Mouse (Mus musculus): ENCODE measurements around the gene BC016579. TPM values are rescaled to one million over a fixed set of nuclear protein-coding genes. Genes with fewer than 3 reads are reported as not detected.
A peak's percentile ranks its signal among the peaks of the same experiment; 100 is the strongest.

Gene BC016579
- polyA plus RNA-seq, 1 experiment from 2014 or later: not detected

DNA sequence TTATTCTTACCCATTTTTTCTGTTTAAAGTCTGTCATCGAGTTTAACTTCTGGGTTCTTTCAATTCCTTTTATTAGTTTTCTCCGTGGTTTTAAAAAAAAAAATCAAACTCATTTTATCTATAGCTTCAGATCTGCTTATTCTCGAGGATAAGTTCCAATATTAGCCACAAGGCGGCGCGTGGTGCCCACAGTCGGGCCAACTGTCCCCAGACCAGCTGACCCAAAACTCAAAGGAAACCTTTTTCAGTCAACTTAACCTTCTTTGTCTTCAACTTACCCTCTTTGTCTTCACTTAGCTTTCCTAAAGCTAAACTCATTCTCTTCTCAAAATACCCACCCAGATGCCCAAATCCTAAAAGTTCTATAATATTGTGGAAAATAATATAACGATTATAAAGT lies 30.9 kb upstream of the BC016579 start:
- H3K9ac ChIP-seq (ENCODE audit: low read depth, low read length): no peak overlapping the region
- 0 out of 2 replicates have a peak, but pooled peaks have one; percentile 47 for ATAC-seq
- H3K36me3 ChIP-seq (ENCODE audit: control insufficient read depth, insufficient read depth, low read length): no peaks in the 10 kb centered on the region
- H3K4me1 ChIP-seq (ENCODE audit: control insufficient read depth, insufficient read depth, low read length): no peaks in the 10 kb centered on the region
- no peaks in the 10 kb centered on the region for H3K9me3 ChIP-seq (replicated peaks; ENCODE audit: control insufficient read depth, low read length, poor library complexity, severe bottlenecking)
- no peaks in the 10 kb centered on the region for H3K27me3 ChIP-seq (ENCODE audit: control insufficient read depth, insufficient read depth, low read depth, low read length)
- WGBS: 12% methylated on average over 8 of the region's 8 CpGs
- H3K27ac ChIP-seq (ENCODE audit: low read length): no peak overlapping the region
- no peak overlapping the region for H3K4me2 ChIP-seq (ENCODE audit: low read length)
- H3K4me3 ChIP-seq (ENCODE audit: low read depth, low read length): no peak overlapping the region

DNA sequence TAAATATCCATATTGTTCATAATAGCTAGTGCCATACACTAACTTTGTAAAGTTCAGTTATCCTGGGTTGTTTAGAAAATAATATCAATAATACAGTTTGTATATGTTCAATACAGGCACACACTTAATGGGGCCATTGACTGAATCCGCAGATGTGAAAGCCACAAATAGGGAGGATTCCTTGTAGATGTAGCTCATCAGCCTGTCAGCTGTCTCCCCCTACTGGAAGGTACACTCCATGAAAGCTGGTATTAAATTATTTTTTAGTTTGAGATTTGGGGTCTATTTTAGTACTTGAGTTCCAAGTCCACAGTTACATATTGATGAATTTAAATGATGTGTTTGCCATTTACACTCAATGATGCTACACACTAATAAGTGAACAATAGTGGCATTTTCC lies 22.6 kb upstream of the BC016579 start:
- 0 out of 2 replicates have a peak, but pooled peaks have one; percentile 54 for ATAC-seq
- H3K36me3 ChIP-seq (ENCODE audit: control insufficient read depth, insufficient read depth, low read length): no peaks in the 10 kb centered on the region
- 46% methylated on average over 1 of the region's 1 CpGs for WGBS

DNA sequence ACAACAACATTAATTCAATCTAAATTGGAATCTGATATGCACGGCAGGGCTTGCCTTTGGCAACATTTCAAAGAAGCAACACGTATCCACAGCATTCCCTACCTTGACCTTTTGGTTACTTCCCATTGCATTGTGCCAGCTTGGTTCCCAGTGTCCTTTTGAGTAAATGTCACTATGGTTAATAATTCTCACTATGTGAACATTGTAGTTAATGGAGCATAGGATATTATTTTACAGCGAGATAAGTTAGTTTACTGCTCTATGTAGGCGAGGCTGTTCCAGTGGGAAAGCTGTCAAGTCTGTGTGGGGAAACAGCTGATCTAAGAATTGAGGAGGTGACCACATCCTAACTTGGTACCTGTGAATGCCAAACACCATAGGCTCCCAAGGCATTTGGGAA lies 16.1 kb upstream of the BC016579 start:
- no peak overlapping the region for H3K4me2 ChIP-seq (ENCODE audit: low read length)
- H3K36me3 ChIP-seq (ENCODE audit: control insufficient read depth, insufficient read depth, low read length): no peaks in the 10 kb centered on the region
- 70% methylated on average over 4 of the region's 4 CpGs for WGBS
- no peak overlapping the region for H3K27ac ChIP-seq (ENCODE audit: low read length)
- no peak for ATAC-seq
- H3K27me3 ChIP-seq (ENCODE audit: control insufficient read depth, insufficient read depth, low read depth, low read length): no peaks in the 10 kb centered on the region
- no peaks in the 10 kb centered on the region for H3K9me3 ChIP-seq (replicated peaks; ENCODE audit: control insufficient read depth, low read length, poor library complexity, severe bottlenecking)
- no peak overlapping the region for H3K4me3 ChIP-seq (ENCODE audit: low read depth, low read length)
- no peaks in the 10 kb centered on the region for H3K4me1 ChIP-seq (ENCODE audit: control insufficient read depth, insufficient read depth, low read length)
- no peak overlapping the region for H3K9ac ChIP-seq (ENCODE audit: low read depth, low read length)

More for the DNA sequence above, 22.6 kb upstream of the BC016579 start:
- no peak overlapping the region for H3K4me2 ChIP-seq (ENCODE audit: low read length)
- H3K4me3 ChIP-seq (ENCODE audit: low read depth, low read length): no peak overlapping the region
- no peaks in the 10 kb centered on the region for H3K27me3 ChIP-seq (ENCODE audit: control insufficient read depth, insufficient read depth, low read depth, low read length)
- H3K9me3 ChIP-seq (replicated peaks; ENCODE audit: control insufficient read depth, low read length, poor library complexity, severe bottlenecking): no peaks in the 10 kb centered on the region
- no peaks in the 10 kb centered on the region for H3K4me1 ChIP-seq (ENCODE audit: control insufficient read depth, insufficient read depth, low read length)
- no peak overlapping the region for H3K27ac ChIP-seq (ENCODE audit: low read length)
- H3K9ac ChIP-seq (ENCODE audit: low read depth, low read length): no peak overlapping the region

DNA sequence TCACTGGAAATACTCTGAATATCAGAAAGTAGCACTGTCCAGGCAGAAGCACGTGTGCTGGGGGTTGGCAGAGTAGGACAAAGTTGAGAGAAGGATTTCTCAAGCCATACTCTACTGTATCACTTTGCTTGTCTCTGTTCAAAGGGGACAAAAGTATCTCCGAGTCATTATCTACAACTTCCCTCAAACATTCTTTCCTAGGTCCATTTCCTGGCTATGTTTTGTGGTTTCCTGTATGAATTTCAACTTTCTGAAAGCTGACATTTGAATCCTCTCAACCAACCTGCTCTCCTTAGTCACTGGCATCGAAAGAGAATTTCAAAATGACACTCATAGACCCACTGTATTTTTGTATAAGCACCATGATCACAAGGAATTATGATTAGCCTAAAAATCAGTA lies 14.3 kb upstream of the BC016579 start:
- H3K27ac ChIP-seq (ENCODE audit: low read length): no peak overlapping the region
- no peak overlapping the region for H3K4me2 ChIP-seq (ENCODE audit: low read length)
- 72% methylated on average over 3 of the region's 3 CpGs for WGBS
- H3K27me3 ChIP-seq (ENCODE audit: control insufficient read depth, insufficient read depth, low read depth, low read length): no peaks in the 10 kb centered on the region
- no peak overlapping the region for H3K4me3 ChIP-seq (ENCODE audit: low read depth, low read length)
- no peak for ATAC-seq
- H3K4me1 ChIP-seq (ENCODE audit: control insufficient read depth, insufficient read depth, low read length): no peaks in the 10 kb centered on the region
- no peak overlapping the region for H3K9ac ChIP-seq (ENCODE audit: low read depth, low read length)
- no peaks in the 10 kb centered on the region for H3K9me3 ChIP-seq (replicated peaks; ENCODE audit: control insufficient read depth, low read length, poor library complexity, severe bottlenecking)
- no peaks in the 10 kb centered on the region for H3K36me3 ChIP-seq (ENCODE audit: control insufficient read depth, insufficient read depth, low read length)

DNA sequence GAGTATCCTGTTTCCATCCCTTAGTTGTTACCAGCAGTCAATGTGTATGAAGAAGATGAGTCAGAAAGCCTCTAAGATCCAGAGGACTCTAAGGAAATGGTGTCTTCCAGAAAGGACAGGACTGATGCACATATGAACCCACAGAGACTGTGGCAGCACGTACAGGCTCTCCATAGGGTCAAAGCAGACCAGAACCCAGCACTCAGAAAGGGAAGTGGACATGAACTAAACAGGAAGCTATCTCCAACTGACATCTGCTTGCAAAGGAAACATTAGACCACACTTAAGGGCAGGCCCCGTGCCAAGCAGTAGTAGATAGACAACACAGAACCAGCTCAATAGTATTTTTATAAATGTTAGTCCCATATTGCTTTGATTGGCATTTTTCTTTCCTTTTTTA lies 12.3 kb upstream of the BC016579 start:
- no peak overlapping the region for H3K27ac ChIP-seq (ENCODE audit: low read length)
- WGBS: 88% methylated on average over 2 of the region's 2 CpGs
- H3K9me3 ChIP-seq (replicated peaks; ENCODE audit: control insufficient read depth, low read length, poor library complexity, severe bottlenecking): no peaks in the 10 kb centered on the region
- no peak overlapping the region for H3K9ac ChIP-seq (ENCODE audit: low read depth, low read length)
- no peak overlapping the region for H3K4me2 ChIP-seq (ENCODE audit: low read length)
- H3K4me1 ChIP-seq (ENCODE audit: control insufficient read depth, insufficient read depth, low read length): no peaks in the 10 kb centered on the region
- no peaks in the 10 kb centered on the region for H3K27me3 ChIP-seq (ENCODE audit: control insufficient read depth, insufficient read depth, low read depth, low read length)
- no peaks in the 10 kb centered on the region for H3K36me3 ChIP-seq (ENCODE audit: control insufficient read depth, insufficient read depth, low read length)
- no peak overlapping the region for H3K4me3 ChIP-seq (ENCODE audit: low read depth, low read length)
- ATAC-seq: no peak

DNA sequence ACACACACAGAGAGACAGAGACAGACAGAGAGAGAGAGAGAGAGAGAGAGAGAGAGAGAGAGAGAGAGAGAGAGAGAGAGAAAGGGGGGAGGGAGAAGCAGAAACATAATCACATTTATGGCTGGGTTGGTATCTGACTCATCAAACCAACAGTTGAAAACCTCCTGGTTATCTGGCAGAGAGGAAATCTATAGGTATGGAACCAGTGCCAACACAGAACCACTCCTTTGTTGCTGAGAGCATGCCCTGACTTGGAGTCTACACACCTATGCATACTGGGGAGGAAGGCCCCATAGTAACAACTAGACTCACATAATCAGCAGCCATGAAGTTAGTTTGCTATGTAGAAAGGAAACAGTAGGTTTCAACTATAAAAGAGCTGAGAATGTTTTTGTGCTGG lies 8.5 kb upstream of the BC016579 start:
- Histone ChIP-seq H3K9ac (ENCODE audit: low read depth, low read length) (no peak overlapping the region), H3K4me3 (ENCODE audit: low read depth, low read length) (no peak overlapping the region), H3K27me3 (ENCODE audit: control insufficient read depth, insufficient read depth, low read depth, low read length) (no peaks in the 10 kb centered on the region), H3K4me1 (ENCODE audit: control insufficient read depth, insufficient read depth, low read length) (no peaks in the 10 kb centered on the region), H3K4me2 (ENCODE audit: low read length) (no peak overlapping the region), H3K36me3 (ENCODE audit: control insufficient read depth, insufficient read depth, low read length) (no peaks in the 10 kb centered on the region), H3K27ac (ENCODE audit: low read length) (no peak overlapping the region), H3K9me3 (replicated peaks; ENCODE audit: control insufficient read depth, low read length, poor library complexity, severe bottlenecking) (no peaks in the 10 kb centered on the region)
- no peak for ATAC-seq

DNA sequence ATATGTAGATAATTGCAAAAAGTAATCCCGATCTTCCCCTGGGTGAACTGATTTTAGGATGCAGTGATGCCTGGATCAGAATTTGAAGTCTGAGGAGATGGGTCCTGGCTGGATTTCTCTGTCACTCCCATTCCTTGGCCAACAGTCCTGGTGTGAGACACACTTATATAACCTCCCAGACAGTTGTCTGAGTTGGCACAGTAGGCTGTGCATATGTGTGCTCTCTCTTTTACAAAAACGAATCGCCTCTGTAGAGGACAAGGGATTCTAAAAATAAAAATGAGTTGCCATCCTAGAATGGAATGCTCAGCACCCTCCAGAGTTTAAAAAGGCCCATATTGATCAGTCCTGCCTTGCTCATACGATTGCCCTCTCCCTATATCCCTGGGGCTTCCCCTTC lies 5.7 kb upstream of the BC016579 start:
- WGBS: 85% methylated on average over 4 of the region's 4 CpGs
- no peak for ATAC-seq
- Histone ChIP-seq H3K36me3 (ENCODE audit: control insufficient read depth, insufficient read depth, low read length) (no peaks in the 10 kb centered on the region), H3K9ac (ENCODE audit: low read depth, low read length) (no peak overlapping the region), H3K4me3 (ENCODE audit: low read depth, low read length) (no peak overlapping the region), H3K4me2 (ENCODE audit: low read length) (no peak overlapping the region), H3K27me3 (ENCODE audit: control insufficient read depth, insufficient read depth, low read depth, low read length) (no peaks in the 10 kb centered on the region; the same call in 1 of the 2 replicates), H3K4me1 (ENCODE audit: control insufficient read depth, insufficient read depth, low read length) (no peaks in the 10 kb centered on the region), H3K27ac (ENCODE audit: low read length) (no peak overlapping the region), H3K9me3 (replicated peaks; ENCODE audit: control insufficient read depth, low read length, poor library complexity, severe bottlenecking) (no peaks in the 10 kb centered on the region)

DNA sequence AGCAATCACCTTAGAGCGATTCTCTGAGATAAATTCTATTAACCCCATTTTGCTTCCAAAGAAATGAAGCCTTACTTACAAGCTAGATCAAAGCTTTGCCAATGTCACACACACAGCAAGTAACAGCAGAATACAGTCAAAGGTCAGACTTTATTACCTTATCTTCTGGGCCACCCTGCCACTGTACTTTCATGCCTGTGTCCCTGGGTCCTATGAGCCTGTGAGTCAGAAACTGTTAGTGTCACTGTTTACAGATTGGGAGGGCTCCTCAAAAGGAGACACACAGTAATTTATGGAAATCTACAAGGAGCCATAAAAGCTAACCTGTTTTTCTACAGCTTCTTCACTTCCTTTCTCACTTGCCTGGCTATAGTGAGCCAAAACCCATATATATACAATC lies 4.4 kb upstream of the BC016579 start:
- no peak overlapping the region for H3K9ac ChIP-seq (ENCODE audit: low read depth, low read length)
- no peak overlapping the region for H3K4me2 ChIP-seq (ENCODE audit: low read length)
- no peaks in the 10 kb centered on the region for H3K4me1 ChIP-seq (ENCODE audit: control insufficient read depth, insufficient read depth, low read length)
- WGBS: 100% methylated on average over 1 of the region's 1 CpGs
- no peaks in the 10 kb centered on the region; the same call in none of the 2 replicates for H3K27me3 ChIP-seq (ENCODE audit: control insufficient read depth, insufficient read depth, low read depth, low read length)
- H3K36me3 ChIP-seq (ENCODE audit: control insufficient read depth, insufficient read depth, low read length): no peaks in the 10 kb centered on the region
- H3K9me3 ChIP-seq (replicated peaks; ENCODE audit: control insufficient read depth, low read length, poor library complexity, severe bottlenecking): no peaks in the 10 kb centered on the region
- H3K27ac ChIP-seq (ENCODE audit: low read length): no peak overlapping the region
- H3K4me3 ChIP-seq (ENCODE audit: low read depth, low read length): no peak overlapping the region
- no peak for ATAC-seq

DNA sequence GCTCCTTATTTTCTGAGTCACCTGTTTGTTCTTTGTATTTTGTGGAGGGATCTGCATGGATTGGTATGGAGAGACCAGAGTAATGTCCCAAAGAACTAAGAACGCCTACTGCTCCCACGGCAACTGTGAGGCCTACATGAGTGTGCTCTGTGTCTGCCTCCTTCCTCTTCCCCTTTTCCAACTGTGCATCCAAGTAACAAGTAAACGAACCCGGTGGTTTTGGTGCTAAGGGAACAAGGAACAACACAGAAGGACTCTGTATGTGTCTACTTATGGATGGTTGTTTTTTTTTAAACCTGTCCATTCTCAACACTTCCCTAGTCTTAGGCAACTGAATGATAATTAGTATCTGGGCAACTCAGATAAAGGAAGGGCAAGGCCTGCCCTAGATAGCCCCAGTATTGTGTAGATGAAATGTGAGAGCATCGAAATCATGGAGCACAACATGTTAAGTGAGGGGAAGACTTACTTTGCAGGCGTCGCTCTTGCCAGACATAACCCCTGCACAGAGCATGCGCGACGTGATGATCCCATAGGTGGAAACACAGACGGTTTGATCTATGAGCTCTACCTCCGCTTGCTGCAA lies 3.8 kb upstream of the BC016579 start:
- Histone ChIP-seq H3K4me2 (ENCODE audit: low read length) (no peak overlapping the region), H3K4me1 (ENCODE audit: control insufficient read depth, insufficient read depth, low read length) (no peaks in the 10 kb centered on the region), H3K27ac (ENCODE audit: low read length) (no peak overlapping the region), H3K9ac (ENCODE audit: low read depth, low read length) (no peak overlapping the region), H3K4me3 (ENCODE audit: low read depth, low read length) (no peak overlapping the region), H3K27me3 (ENCODE audit: control insufficient read depth, insufficient read depth, low read depth, low read length) (no peaks in the 10 kb centered on the region; the same call in none of the 2 replicates), H3K9me3 (replicated peaks; ENCODE audit: control insufficient read depth, low read length, poor library complexity, severe bottlenecking) (no peaks in the 10 kb centered on the region), H3K36me3 (ENCODE audit: control insufficient read depth, insufficient read depth, low read length) (no peaks in the 10 kb centered on the region)
- 95% methylated on average over 12 of the region's 12 CpGs for WGBS
- ATAC-seq: no peak
